Comparison of ENCODE assay signal across 25 mouse cellular contexts in genomic region chr7:72223558-72223957, GRCm38 (mm10).
"Had no signal": no experiment of that assay in that cellular context is flagged by ENCODE, and none has a peak within 500 bp of the region (broad histone marks: within the 10 kb centered on the region; RNA-seq: fewer than 3 reads in every experiment).

No protein-coding gene starts in this region.

- H3K9ac ChIP-seq: heart, embryonic 13.5 days; heart, embryonic 15.5 days; hindbrain, embryonic 13.5 days; hindbrain, embryonic 15.5 days; limb, embryonic 12.5 days; liver, embryonic 13.5 days; liver, embryonic 15.5 days; liver, postnatal 0 days had no signal

- H3K36me3 ChIP-seq: heart, embryonic 13.5 days; heart, embryonic 15.5 days; hindbrain, embryonic 13.5 days; hindbrain, embryonic 15.5 days; limb, embryonic 10.5 days; limb, embryonic 12.5 days; liver, embryonic 13.5 days; liver, embryonic 15.5 days had no signal

- H3K27me3 ChIP-seq: heart, embryonic 13.5 days; heart, embryonic 15.5 days; hindbrain, embryonic 13.5 days; hindbrain, embryonic 15.5 days; liver, embryonic 13.5 days; liver, embryonic 15.5 days had no signal

- H3K4me2 ChIP-seq: heart, embryonic 11.5 days; heart, embryonic 13.5 days; heart, embryonic 15.5 days; hindbrain, embryonic 13.5 days; hindbrain, embryonic 15.5 days; limb, embryonic 12.5 days; liver, embryonic 11.5 days; liver, embryonic 13.5 days; liver, embryonic 15.5 days had no signal

- H3K9me3 ChIP-seq: heart, embryonic 13.5 days; heart, embryonic 15.5 days; hindbrain, embryonic 13.5 days; hindbrain, embryonic 15.5 days; limb, embryonic 10.5 days; limb, embryonic 12.5 days; liver, embryonic 13.5 days; liver, embryonic 15.5 days had no signal

- H3K4me1 ChIP-seq: heart, embryonic 15.5 days; hindbrain, embryonic 13.5 days; hindbrain, embryonic 15.5 days; liver, embryonic 13.5 days; liver, embryonic 15.5 days had no signal

- H3K27ac ChIP-seq: heart, adult 2 months; heart, embryonic 13.5 days; heart, embryonic 15.5 days; hindbrain, embryonic 13.5 days; hindbrain, embryonic 15.5 days; hindbrain, postnatal 0 days; left cerebral cortex, adult 2 months; limb, embryonic 12.5 days; liver, embryonic 13.5 days; liver, embryonic 15.5 days had no signal

- H3K4me3 ChIP-seq: heart, adult 2 months; heart, embryonic 13.5 days; heart, embryonic 15.5 days; hindbrain, embryonic 13.5 days; hindbrain, embryonic 15.5 days; left cerebral cortex, adult 2 months; limb, embryonic 10.5 days; limb, embryonic 12.5 days; liver, embryonic 13.5 days; liver, embryonic 15.5 days had no signal

- DNase-seq: gastrocnemius, postnatal 14 days; gastrocnemius, postnatal 36 days; heart, adult 11 months; heart, adult 2 months; heart, postnatal 14 days; heart, postnatal 36 days; kidney, adult 11 months; kidney, adult 8-10 months; kidney, postnatal 36 days; layer of hippocampus, adult 9-11 months; liver; liver, embryonic 13.5 days; liver, postnatal 0 days had no signal

- ATAC-seq: hindbrain, postnatal 0 days; intestine, embryonic 16.5 days; liver, postnatal 0 days had no signal
